Mouse (Mus musculus) liver, adult 2 months (tissue): ENCODE data around the gene Mtmr10.

Experiments
- CTCF ChIP-seq: fragments of 200-500 bp; IDR thresholded peaks from 2 replicates; pipeline ENCODE4 v1.5.1; 2011; ENCODE audit warnings: low read depth, low read length, control low read depth
- POLR2A ChIP-seq: fragments of 200-500 bp; IDR thresholded peaks from 2 replicates; pipeline ENCODE4 v1.6.1; 2011; ENCODE audit warnings: low read length, control low read depth; ENCODE audit not compliant: insufficient read depth; ENCODE audit errors: extremely low read depth

DNA sequence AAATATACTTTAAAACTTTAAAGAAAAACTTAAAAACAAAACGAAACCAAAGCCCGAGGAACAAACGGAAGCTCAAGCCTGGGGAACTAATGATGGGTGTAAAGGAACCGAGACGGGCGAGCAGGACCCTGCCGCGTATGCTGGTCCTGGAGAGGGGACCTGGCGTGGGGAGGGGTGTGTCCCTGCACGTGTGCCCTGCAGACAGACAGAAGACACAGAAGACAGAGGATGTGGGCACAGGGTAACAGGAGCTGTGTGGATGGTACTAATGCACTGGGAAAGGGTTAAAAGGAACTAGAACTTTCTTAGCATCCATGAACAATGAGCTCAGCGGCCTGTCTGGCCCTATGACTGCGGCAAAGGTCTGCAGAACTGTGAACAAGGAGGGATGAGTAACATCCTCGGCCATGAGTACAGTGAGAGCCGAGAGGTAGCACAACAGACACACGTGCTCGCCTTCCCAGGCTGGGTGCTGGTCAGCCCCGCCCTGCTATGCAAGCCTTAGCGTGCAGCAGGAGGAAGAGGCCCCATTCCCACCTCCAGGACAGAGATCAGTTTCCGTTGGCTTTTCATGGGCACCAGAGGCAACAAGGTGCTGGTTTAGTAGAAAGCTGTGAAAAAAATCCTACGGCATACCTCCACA lies 72.6 kb downstream of the Mtmr10 start:
- TF ChIP-seq CTCF (no peak), POLR2A (no peak)
